Mouse (Mus musculus) kidney, postnatal 0 days (tissue): ENCODE data around the gene Npm1. TPM values are rescaled to one million over a fixed set of nuclear protein-coding genes. Genes with fewer than 3 reads are reported as not detected.

Experiments
- ATAC-seq: fragments of 200-750 bp; cut with Nextera tagmentation; replicated peaks from 2 replicates; pipeline ENCODE4 v1.8.0; 2017; ENCODE audit warnings: low read depth, moderate number of reproducible peaks, moderate TSS enrichment, moderate library complexity; ENCODE audit not compliant: low FRiP score
- DNase-seq: peaks from one replicate; pipeline ENCODE4 v3.0.0-alpha.2; 2016; ENCODE audit warnings: low spot score
- H3K27ac ChIP-seq: fragments of 300-500 bp; sonication (generic); 2 replicates; pipeline ENCODE4 v1.5.1; 2014; ENCODE audit warnings: mild to moderate bottlenecking
- H3K27me3 ChIP-seq: fragments of 300-500 bp; sonication (generic); 2 replicates; pipeline ENCODE4 v1.6.1; 2014; ENCODE audit warnings: low read length, mixed read lengths; ENCODE audit not compliant: insufficient read depth
- H3K36me3 ChIP-seq: fragments of 300-500 bp; sonication (generic); 2 replicates; pipeline ENCODE4 v1.6.1; 2014; ENCODE audit warnings: low read length, mixed read lengths; ENCODE audit not compliant: insufficient read depth
- H3K4me1 ChIP-seq: fragments of 300-500 bp; sonication (generic); replicated peaks from 2 replicates; pipeline ENCODE4 v1.6.1; 2014; ENCODE audit warnings: antibody characterized with exemption, low read length, mixed read lengths; ENCODE audit not compliant: insufficient read depth
- H3K4me2 ChIP-seq: fragments of 300-500 bp; sonication (generic); 2 replicates; pipeline ENCODE4 v1.6.1; 2014; ENCODE audit warnings: mild to moderate bottlenecking, low read length, moderate library complexity, mixed read lengths
- H3K4me3 ChIP-seq: fragments of 300-500 bp; sonication (generic); replicated peaks from 2 replicates; pipeline ENCODE4 v1.5.1; 2014; ENCODE audit warnings: low read depth, low read length
- H3K9ac ChIP-seq: fragments of 300-500 bp; sonication (generic); 2 replicates; pipeline ENCODE4 v1.6.1; 2014; ENCODE audit warnings: low read depth, low read length
- H3K9me3 ChIP-seq: fragments of 300-500 bp; sonication (generic); replicated peaks from 2 replicates; pipeline ENCODE4 v1.6.1; 2016; ENCODE audit warnings: low read length, inconsistent platforms, mixed read lengths
- CTCF ChIP-seq: IDR thresholded peaks from 2 replicates; pipeline ENCODE4 v1.5.1; 2016; ENCODE audit warnings: antibody characterized with exemption, low read depth, mild to moderate bottlenecking, moderate library complexity
- WGBS: fragments of 180-500 bp; shearing (Covaris S2); extraction: QIAGEN DNeasy Blood & Tissue Kit; methylation state at CpG from one replicate; pipeline ENCODE4 v1.1.7; 2014; 5-methylcytosine and 5-hydroxymethylcytosine counted together
- polyA plus RNA-seq: library from polyadenylated mRNA; unstranded; fragments of >200 nt; fragmentation: Nextera tagmentation; extraction: Ambion mirVana; gene quantifications from 2 replicates; pipeline ENCODE4 v1.2.1, GENCODE M21; 2015

The Npm1 gene
- polyA plus RNA-seq, 1 experiment from 2014 or later: 905 TPM

- Histone ChIP-seq H3K9ac (no peak overlapping the region), H3K27ac (no peak overlapping the region), H3K4me2 (no peak overlapping the region), H3K27me3 (peaks cover 91% of the 10 kb centered on the region), H3K36me3 (no peaks in the 10 kb centered on the region), H3K9me3 (no peaks in the 10 kb centered on the region; the same call in 1 of the 2 replicates), H3K4me3 (no peak overlapping the region), H3K4me1 (peaks cover 10% of the 10 kb centered on the region)
- 20% methylated on average over 22 of the region's 22 CpGs for WGBS
- no peak for TF ChIP-seq CTCF
- no peak for DNase-seq
- ATAC-seq: no peak
These were observed 35.5 kb upstream of the Npm1 start for GRCm38 (mm10) chr11:33198351-33199116.

DNA sequence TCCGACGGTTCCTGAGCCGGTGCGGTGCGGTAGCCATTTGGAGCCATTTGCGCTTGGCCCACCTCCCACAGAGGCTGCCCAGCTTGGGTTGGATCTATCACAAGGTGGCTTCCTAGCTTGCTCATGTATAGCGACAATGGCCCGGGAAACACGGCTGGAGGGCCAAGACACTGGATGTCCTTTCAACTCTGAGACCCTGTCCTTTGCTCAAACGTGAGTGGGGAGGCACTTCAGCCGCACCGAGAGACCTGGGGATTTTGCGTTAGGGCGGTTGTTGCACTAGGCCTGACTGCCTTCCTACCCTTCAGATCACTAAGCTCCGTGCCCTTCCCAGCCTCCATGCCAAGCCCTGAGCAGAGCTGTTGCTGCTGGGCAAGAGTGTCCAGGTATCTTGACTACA, 34.7 kb upstream of the Npm1 start:
- 19% methylated on average over 15 of the region's 15 CpGs for WGBS
- Histone ChIP-seq H3K36me3 (no peaks in the 10 kb centered on the region), H3K4me3 (no peak overlapping the region), H3K27me3 (peaks cover 90% of the 10 kb centered on the region), H3K4me2 (no peak overlapping the region), H3K27ac (no peak overlapping the region), H3K4me1 (peaks cover 10% of the 10 kb centered on the region), H3K9me3 (no peaks in the 10 kb centered on the region; the same call in 1 of the 2 replicates), H3K9ac (no peak overlapping the region)
- DNase-seq (no peak), ATAC-seq (no peak)
- TF ChIP-seq CTCF: no peak

- H3K27ac ChIP-seq: no peak overlapping the region
- WGBS: 16% methylated on average over 13 of the region's 13 CpGs
- H3K4me2 ChIP-seq: no peak overlapping the region
- no peak overlapping the region for H3K4me3 ChIP-seq
- no peak for TF ChIP-seq CTCF
- peaks cover 10% of the 10 kb centered on the region for H3K4me1 ChIP-seq
- DNase-seq (no peak), ATAC-seq (no peak)
- H3K9me3 ChIP-seq: no peaks in the 10 kb centered on the region; the same call in 1 of the 2 replicates
- no peaks in the 10 kb centered on the region for H3K36me3 ChIP-seq
- H3K9ac ChIP-seq: no peak overlapping the region
- peaks cover 85% of the 10 kb centered on the region for H3K27me3 ChIP-seq
These were observed 34.1 kb upstream of the Npm1 start for GRCm38 (mm10) chr11:33197133-33197514.

- ATAC-seq (no peak), DNase-seq (no peak)
- Histone ChIP-seq H3K27ac (no peak overlapping the region), H3K4me2 (no peak overlapping the region), H3K9me3 (no peaks in the 10 kb centered on the region; the same call in 1 of the 2 replicates), H3K4me1 (peaks cover 10% of the 10 kb centered on the region), H3K36me3 (no peaks in the 10 kb centered on the region), H3K27me3 (peaks cover 80% of the 10 kb centered on the region), H3K9ac (no peak overlapping the region), H3K4me3 (no peak overlapping the region)
- no peak for TF ChIP-seq CTCF
- WGBS: 7% methylated on average over 24 of the region's 24 CpGs
These were observed 33.6 kb upstream of the Npm1 start for GRCm38 (mm10) chr11:33196447-33197132.

DNA sequence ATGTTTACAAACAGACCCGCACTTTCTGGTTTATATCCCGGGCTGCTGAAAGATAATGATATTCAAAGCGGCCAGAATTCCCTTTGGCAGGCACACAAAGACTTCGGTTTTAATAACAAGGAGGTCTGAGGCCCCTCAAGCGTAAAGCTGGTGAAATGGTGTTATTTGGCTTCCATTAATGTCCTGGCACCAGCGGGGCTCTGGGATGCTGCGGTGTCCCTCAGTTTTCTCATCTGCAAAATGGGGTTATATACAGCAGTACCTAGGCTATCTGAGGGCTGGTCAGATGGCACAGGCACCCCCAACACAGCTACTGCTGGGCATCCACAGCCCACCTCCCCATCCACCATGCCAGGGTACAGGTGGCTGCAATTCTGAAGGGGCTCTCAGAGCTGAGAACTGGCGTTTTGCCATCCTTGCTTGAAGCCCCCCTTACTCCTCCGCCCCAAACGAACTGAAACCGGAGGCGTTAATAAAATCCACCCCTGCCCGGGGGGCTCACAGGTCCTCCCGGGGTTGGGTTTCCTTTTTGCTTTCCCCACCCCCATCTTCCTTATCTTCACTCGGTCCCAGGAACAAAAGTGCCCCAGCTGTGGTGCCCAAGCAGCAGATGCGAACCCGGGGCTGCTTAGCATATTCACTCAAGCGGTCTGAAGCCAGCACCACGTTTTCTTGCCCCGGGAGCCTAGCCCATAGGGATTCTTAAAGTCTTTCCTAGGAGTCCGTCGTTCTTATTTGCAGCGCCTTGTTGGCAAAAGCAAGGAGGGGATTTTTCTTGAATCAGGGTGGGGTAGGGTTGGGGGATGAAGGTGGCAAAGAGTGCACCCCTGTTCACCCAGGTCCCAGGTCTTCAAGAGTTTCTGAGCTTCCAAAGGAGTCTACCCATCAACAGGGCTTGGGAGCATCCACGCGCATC, 32.8 kb upstream of the Npm1 start:
- no peaks in the 10 kb centered on the region; the same call in 1 of the 2 replicates for H3K9me3 ChIP-seq
- no peak overlapping the region for H3K4me2 ChIP-seq
- H3K9ac ChIP-seq: no peak overlapping the region
- no peak overlapping the region for H3K27ac ChIP-seq
- H3K27me3 ChIP-seq: peaks cover 72% of the 10 kb centered on the region
- DNase-seq: no peak
- no peak overlapping the region for H3K4me3 ChIP-seq
- no peak for TF ChIP-seq CTCF
- WGBS: 8% methylated on average over 25 of the region's 25 CpGs
- ATAC-seq: no peak
- no peaks in the 10 kb centered on the region for H3K36me3 ChIP-seq
- H3K4me1 ChIP-seq: peaks cover 2% of the 10 kb centered on the region

DNA sequence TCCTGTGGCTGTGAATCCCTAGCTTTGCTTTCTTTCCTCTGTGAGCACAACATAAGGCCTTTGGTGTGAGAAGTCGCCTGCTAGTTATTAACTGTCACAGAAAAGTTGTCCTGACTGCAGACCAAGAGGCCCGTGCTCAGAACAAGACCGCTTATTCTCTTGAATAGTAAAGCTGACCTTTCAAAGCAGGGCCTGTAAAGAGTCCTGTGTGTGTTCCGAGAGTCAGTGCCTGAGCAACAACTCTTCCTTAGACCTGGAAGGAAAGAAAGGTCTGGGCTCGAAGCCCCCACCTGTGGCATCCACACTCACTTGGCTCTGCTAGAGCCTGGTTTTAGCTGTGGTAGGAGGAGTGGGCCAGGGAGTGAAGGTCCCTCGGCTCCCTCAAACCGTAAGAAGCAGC, 32.1 kb upstream of the Npm1 start:
- 34% methylated on average over 7 of the region's 7 CpGs for WGBS
- H3K4me3 ChIP-seq: no peak overlapping the region
- H3K27me3 ChIP-seq: peaks cover 64% of the 10 kb centered on the region
- no peak for TF ChIP-seq CTCF
- H3K27ac ChIP-seq: no peak overlapping the region
- no peaks in the 10 kb centered on the region; the same call in 1 of the 2 replicates for H3K9me3 ChIP-seq
- H3K36me3 ChIP-seq: no peaks in the 10 kb centered on the region
- H3K4me2 ChIP-seq: no peak overlapping the region
- no peak overlapping the region for H3K9ac ChIP-seq
- H3K4me1 ChIP-seq: no peaks in the 10 kb centered on the region
- DNase-seq: no peak
- ATAC-seq: no peak
